Mouse (Mus musculus): ENCODE results near the gene Commd4.
"Not testable (repeated sequence)": the region's sequence is repeated elsewhere in the genome, so short reads cannot be mapped to it uniquely, and the experiment has no call there.

Commd4 gene

GRCm38 (mm10) chr9:57158013-57158470 is at the start of gene Commd4:
TSS of gene Commd4 (minus strand) at chr9:57158331.
- peak; percentile 93 to 94 for DNase-seq

GRCm38 (mm10) chr9:57206896-57207295 is 48.8 kb upstream of the Commd4 start:
- DNase-seq: no peak

GRCm38 (mm10) chr9:57203571-57203970 is 45.4 kb upstream of the Commd4 start:
- DNase-seq: not testable (repeated sequence)

GRCm38 (mm10) chr9:57202981-57203380 is 44.9 kb upstream of the Commd4 start:
- DNase-seq: no peak

GRCm38 (mm10) chr9:57197414-57197813 is 39.3 kb upstream of the Commd4 start:
- DNase-seq: no peak

GRCm38 (mm10) chr9:57196708-57197107 is 38.6 kb upstream of the Commd4 start:
- no peak for DNase-seq

GRCm38 (mm10) chr9:57168411-57168810 is 10.3 kb upstream of the Commd4 start:
- DNase-seq: no peak

GRCm38 (mm10) chr9:57166173-57166572 is 8.0 kb upstream of the Commd4 start:
- no peak for DNase-seq

- DNase-seq: no peak
Observed at GRCm38 (mm10) chr9:57163137-57163536, 5.0 kb upstream of the Commd4 start.

GRCm38 (mm10) chr9:57162496-57162895 is 4.4 kb upstream of the Commd4 start:
- peak in 1 of 2 experiments; percentile 35 for DNase-seq

- DNase-seq: no peak
Observed at GRCm38 (mm10) chr9:57158506-57158905, 375 bp upstream of the Commd4 start.

GRCm38 (mm10) chr9:57157499-57157898 is 632 bp downstream of the Commd4 start:
- no peak for DNase-seq

GRCm38 (mm10) chr9:57156823-57157222 is 1.3 kb downstream of the Commd4 start:
- DNase-seq: no peak

GRCm38 (mm10) chr9:57156383-57156782 is 1.7 kb downstream of the Commd4 start:
- no peak for DNase-seq

GRCm38 (mm10) chr9:57152331-57152730 is 5.8 kb downstream of the Commd4 start:
- no peak for DNase-seq

- DNase-seq: no peak
Observed at GRCm38 (mm10) chr9:57150192-57150591, 7.9 kb downstream of the Commd4 start.

GRCm38 (mm10) chr9:57149021-57149420 is 9.1 kb downstream of the Commd4 start:
- DNase-seq: no peak

GRCm38 (mm10) chr9:57148144-57148878 is 9.8 kb downstream of the Commd4 start, which contains the start of gene Neil1:
TSS of gene Neil1 (minus strand) at chr9:57148305.
- DNase-seq: peak; percentile 88 to 90

- DNase-seq: peak in 1 of 2 experiments; percentile 17
Observed at GRCm38 (mm10) chr9:57147205-57148143, 10.7 kb downstream of the Commd4 start.

GRCm38 (mm10) chr9:57146451-57147066 is 11.6 kb downstream of the Commd4 start:
- no peak for DNase-seq

- no peak for DNase-seq
Observed at GRCm38 (mm10) chr9:57144830-57145229, 13.3 kb downstream of the Commd4 start.

GRCm38 (mm10) chr9:57143212-57143611 is 14.9 kb downstream of the Commd4 start:
- DNase-seq: no peak
